Mouse (Mus musculus) spleen, adult 12 weeks (tissue): ENCODE results near the gene Txlng.
"Not testable (repeated sequence)": the region's sequence is repeated elsewhere in the genome, so short reads cannot be mapped to it uniquely, and the experiment has no call there.

Experiments
- DNase-seq: peaks from one replicate; pipeline ENCODE4 v3.0.0; 2022; ENCODE audit warnings: low spot score

The Txlng gene

DNA sequence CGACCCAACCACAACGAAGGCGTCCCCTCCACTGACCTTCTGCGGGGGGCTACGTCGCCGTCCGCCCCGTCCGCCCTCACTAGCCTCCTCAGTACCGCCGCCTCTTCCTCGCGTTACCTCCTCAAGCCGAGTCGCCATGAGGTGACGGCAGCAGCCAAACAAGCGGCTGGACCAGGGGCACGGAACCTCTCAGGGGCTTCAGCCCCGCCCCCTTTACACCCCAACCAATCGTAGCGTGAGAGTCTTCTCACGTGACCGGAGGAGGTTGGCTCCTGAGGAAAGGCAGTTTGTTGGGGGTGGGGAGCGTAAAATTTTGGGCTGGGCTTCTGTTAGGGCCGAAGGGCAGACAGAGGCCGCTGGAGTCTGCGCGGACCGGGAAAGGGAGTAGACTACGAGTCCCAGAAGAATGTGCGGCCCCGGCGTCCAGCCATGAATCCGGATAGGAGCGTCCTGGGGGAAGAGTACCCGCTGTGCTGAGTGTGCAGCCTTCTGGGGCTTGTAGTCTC, at the start of gene Txlng:
Gene Txlng (minus strand): TSS at position 252 of the 506 bp plus-strand sequence.
- peak; percentile 85 for DNase-seq

DNA sequence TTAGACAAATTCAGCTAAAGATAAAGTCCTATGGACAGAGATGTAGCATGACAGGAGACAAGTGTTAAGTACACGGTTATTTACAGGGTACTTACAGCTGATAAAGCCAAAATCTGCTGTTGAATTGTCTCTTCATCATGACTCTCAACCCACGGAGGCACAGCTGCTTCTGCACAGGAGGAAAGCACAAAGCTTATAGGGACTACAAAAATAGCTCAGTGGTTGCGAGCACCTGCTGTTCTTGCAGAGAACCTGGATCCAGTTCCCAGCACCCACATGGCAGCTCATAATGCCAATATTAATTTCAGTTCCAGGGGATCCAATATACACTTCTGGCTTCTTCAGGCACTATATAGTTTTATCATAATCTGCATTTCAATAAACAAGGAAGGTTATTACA, 49.0 kb upstream of the Txlng start:
- no peak for DNase-seq

DNA sequence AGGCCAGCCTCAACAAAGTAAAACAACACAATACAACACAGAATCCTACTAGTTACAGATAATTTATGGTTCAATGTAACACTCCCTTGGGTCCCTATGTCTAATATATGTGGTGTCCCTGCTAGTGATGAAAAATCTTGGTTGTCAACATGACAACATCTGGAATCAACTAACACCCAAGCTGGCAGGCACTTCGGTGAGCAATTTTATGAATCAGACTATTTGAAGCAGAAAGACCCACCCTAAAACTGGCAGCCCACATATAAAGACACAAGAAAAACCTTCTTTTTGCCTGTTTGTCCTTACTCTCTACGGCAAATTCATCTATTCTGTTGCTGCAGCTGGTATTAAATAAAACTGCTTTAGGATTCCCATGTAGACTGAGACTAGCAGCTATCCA, 44.5 kb upstream of the Txlng start:
- no peak for DNase-seq

DNA sequence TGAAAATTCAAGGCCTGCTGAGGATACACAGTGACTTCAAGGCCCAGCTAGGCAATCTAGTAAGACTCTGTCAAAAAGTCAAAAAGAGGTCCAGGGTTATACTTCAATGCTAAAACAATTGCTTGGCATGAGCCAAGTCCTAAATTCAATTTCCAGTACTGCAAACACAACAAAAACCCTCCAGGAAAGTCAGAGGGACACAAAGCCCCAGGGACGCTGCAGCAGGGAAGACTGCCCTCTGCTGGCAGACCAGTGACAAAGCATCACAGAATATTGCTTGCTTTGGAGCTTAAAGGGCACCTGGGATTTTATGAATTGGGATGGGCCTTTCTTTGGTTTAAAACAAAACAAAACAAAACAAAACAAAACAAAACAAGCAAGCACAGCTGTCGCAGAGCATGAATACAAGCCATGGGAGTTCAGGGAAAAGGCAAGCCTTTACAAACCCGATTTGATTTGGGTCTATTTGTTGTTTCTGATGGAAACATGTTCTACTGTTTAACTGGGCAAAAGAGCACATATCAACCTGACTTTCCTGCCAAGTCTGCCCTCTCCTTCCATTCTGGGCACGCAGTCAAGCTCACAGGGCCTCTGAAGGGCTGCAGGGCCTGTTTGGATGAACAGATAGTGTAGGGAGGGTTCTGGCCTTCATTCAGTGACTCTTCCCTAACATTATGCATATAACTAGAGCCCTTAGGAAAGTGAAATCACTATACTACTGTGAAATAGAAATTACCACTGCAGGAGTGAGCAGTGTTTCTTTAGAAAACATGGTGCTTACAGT, 42.7 kb upstream of the Txlng start:
- DNase-seq, result no peak

DNA sequence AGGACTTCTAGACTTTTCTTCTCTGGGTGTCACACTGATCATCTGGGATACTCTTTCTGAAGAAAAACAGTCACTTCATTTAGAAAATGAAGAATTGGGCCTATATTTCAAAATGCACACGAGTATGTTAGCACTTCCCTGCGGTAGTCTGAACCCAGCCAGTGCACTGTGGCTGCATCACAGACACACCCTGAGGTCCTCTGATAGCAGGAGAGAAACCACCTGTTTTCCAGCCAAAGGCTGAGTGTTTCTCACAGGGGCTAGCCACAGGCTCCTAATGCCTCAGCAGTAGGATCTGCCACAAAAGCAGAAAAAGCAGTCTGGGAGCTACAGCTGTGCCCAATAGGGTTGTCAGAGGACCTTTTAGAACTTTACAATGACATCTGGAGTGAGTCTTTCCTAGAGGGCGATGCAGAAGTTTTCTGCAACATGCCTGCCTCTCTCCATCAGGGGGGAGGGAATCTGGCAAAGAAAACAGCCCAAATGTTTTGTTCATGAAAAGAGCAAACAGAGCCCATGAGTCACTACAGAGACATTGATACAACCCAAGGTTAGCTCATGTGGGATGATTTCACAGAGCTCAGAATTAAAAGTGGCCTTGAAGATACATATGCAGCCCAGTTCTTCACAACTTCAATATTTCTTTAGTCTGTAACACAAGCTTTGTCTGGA, 39.2 kb upstream of the Txlng start:
- no peak for DNase-seq

DNA sequence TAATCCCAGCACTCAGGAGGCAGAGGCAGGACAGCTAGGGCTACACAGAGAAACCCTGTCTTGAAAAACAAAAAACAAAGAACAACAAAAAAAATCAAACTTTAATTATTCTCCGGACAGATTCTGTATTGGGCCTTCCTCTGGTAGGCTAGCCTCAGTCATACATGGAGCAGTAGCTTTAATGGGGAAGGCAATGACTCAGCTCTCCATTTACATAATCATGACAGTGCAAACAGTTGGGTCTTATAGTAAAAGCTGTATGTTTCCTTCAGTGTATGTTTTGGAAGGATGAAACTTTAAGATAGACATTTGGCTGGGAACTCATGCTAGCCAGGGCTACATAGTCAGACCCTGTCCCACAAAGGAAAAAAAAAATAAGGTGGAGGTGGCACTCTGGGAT, 19.4 kb upstream of the Txlng start:
- DNase-seq, result no peak

DNA sequence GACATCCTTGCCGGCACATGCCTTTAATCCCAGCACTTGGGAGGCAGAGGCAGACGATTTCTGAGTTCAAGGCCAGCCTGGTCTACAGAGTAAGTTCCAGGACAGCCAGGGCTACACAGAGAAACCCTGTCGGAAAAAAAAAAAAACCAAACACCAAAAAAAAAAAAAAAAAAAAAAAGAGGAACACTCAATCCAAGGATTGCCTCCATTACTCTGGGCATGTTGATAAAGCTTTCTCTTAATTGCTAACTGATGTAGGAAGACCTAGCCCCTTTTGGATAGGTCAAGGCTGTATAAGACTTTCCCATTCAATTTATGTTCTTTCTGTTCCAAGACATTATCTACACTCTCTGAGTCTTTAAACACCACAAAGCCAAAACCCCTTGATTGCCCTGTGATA, 16.3 kb upstream of the Txlng start:
- no peak for DNase-seq

DNA sequence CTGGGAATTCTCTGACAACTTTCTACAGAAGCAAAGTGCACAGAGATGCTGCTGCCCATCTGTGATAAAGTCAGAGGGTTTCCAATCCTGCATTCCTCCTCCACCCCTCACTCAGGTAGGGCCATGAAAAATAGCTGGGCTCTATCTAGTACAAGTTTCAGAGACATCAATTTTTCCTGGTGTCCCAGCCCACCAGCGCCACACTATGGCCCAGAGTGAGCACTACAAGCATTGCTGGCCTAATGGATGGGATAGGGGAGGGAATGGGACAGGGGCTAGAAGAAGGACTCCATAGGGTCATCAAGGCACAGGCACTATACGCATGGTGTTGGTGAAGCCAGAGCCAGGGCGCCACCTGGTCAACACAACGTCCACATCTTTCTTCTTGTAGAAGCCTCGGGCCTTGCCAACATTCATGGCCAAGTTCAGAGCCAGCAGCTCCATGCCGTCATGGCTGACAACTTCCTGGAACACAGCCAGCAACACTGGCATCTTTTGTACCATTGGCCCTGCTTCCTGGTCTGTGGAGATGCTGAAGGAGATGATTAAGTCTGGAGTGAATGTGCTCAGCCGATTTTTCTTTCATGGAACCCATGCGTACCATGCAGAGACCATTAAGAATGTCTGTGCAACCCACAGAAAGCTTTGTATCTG, 15.3 kb upstream of the Txlng start:
- DNase-seq, result no peak

DNA sequence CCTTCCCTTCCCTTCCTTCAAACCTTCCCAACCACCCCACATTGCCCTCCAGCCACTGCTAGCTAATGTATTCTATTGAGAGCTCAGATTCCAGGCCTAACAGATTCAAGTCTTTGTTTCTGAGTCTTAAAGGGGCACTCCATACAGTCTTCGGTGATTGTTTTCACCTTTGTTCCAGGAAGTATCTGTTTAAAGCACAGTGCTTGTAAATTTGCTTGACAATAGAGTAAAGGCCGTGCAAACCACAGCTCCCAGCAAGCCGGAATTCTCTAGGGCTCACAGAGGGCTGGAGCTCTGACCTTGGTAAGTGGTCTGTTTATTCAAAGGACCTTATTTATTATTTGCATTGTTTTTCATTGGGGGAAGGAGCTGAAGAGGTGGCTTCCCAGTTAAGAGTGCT, 2.8 kb upstream of the Txlng start:
- no peak for DNase-seq

DNA sequence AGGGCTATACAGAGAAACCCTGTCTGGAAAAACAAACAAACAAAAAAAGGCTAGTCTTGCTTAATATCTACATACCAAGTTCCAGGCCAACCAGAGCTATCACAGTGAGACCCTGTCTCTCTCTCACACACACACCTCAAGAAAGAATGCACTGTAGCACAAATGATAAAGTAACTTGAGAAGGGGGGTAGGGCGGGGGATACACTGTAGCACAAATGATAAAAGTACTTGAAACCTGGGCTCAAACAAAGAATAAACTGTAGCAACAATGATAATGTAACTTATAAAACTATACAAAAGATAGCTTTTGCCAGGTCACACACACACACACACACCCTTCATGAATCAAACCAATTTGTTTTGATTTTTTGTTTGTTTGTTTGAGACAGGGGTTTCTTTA, 2.3 kb upstream of the Txlng start:
- DNase-seq, result no peak

DNA sequence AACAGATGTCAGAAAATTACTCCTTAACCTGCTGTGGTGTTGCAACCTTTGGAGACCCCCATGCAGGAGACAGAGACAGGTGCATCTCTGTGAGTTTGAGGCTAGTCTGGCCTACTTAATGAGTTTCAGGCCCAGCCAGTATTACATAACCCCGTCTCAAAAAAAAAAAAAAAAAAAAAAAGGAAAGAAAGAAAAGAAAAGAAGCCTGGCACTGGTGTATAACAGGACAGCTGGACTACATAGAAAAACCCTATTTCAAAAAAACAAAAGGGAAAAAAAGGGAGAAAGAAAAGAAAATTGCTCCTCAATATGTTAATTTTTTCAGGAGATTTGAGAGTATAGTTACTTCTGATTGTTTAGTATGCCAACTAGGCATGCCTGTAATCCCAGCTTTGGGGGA, 1.8 kb upstream of the Txlng start:
- DNase-seq, result no peak

DNA sequence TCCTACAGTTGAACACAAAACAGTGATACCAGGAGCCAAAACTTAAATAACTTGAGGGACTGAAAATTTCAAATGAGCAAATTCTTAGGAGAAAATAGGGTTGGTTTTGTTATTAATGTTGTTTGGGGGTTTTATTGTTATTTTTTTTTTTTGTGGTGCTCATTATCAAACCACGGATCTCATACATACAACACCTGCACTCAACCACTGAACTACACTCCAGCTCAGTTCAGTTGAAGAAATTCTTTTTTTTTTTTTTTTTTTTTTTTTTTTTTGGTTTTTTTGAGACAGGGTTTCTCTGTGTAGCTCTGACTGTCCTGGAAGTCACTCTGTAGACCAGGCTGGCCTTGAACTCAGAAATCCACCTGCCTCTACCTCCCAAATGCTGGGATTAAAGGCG, 1.1 kb upstream of the Txlng start:
- DNase-seq, result not testable (repeated sequence)

DNA sequence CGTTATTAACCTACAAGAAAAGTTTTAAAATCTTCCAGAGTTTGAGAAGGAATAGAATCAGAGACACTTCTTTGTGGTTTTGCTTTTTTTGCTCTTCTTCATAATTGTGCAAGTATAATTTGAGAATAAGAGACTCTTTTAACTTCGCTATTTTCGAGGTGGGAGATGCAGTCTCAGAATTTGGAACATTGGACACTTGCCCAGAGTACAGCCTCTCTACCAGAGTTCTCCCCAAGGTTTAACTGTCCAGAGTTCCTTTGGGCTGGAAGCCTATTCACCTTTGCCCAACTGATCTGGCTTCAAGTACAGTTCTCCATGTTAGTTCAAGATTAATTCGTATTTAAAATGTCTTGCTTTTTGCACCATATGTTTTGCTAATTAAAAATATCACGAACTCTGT, 487 bp upstream of the Txlng start:
- DNase-seq, result no peak

DNA sequence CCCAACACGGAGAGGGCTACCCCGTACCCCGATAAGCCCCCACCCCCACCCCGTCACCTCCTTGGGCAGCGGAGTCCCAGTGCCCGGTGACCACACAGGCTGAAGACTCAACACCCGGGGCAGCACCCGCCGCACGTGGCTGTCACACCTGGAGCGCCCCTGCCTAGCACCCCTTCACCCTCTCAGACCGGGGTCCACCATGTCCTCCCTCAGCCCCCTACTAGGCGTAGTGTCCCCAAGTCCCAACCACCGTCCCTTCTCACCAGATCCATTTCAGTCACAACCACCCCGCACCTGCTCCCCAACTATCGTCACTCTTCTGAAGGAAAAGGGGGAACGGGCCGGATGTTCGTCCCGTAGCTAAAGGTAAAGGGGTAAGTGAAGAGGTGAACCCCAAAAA, 471 bp downstream of the Txlng start:
- no peak for DNase-seq

DNA sequence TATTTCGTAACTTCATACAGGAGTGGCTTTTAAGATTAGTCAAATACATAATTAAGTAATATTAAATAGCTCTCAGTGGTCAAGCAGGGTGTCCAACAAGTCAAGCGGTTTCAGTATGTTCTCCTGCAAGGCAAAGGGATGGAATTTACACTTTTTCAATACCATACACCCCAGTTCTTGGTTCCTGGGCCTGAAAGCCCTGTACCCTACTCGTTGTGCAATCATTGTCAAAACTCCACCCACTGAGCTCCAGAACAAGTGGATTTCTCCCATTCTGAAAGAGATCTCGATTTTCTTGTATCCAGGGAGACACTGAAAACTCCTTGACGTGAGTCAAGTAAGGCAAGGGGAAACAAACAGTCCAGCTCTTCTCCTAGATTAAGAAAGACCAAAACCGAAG, 1.2 kb downstream of the Txlng start:
- no peak for DNase-seq

DNA sequence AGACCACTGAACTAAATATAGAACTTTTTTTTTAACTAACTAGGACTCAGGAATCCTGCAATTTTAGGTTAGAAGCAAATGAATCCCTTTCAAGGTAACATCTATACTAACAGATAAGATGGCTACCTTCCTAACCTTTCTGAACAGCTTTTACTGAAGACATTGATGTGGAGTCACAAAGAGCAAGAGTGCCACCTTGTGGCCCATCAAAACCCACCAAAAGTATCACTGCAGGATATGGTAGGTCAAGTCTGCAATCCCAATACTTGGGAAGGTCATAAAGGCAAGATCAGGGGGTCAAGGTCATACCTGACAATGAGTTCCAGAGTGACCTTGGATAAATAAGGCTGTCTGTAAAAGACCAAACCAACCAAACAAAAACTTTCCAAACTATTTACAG, 28.9 kb downstream of the Txlng start:
- peak; percentile 11 for DNase-seq

DNA sequence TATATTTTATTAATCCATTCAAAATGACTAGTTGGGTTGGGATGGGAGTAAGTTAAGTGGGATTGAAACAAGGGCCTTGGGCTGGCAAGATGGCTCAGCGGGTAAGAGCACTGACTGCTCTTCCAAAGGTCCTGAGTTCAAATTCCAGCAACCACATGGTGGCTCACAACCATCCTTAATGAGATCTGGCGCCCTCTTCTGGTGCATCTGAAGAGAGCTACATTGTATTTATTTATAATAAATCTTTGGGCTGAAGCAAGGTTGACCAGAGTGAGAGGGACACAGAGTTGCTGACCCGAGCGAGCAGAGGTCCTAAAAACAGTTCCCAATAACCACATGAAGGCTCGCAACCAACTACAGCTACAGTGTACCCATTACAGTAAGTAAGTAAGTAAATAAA, 37.9 kb downstream of the Txlng start:
- not testable (repeated sequence) for DNase-seq

DNA sequence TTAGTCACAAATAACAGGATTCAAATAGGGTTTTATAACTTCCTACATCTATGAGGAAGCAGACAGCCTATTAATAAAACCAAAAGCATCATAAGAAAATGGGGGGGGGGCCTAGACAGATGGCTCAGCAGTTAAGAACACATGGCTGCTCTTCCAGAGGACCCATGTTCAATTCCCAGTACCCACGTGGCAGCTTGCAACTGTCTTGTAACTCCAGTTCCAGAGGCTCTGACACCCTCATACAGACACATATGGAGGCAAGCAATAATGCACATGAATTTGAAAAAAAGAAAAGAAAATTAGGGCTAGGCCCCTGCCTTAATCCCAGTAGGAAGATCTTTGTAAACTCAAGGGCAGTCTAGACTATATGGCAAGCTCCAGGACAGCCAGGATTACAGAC, 40.9 kb downstream of the Txlng start:
- DNase-seq, result no peak

DNA sequence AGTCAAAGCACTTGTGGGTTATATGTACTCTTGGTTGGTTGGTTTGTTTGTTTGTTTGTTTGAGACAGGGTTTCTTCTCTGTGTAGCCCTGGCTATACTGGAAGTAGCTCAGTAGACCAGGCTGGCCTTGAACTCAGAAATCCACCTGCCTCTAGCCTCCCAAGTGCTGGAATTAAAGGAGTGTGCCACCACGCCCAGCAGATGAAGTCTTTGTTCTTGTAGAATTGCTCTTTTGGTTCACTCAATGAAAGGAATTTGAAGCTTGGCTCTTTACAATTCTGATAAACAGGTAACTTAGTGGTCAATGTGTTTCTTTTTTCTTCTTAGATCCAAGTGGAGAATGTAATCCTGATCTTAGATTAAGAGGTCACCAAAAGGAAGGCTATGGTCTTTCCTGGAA, 58.5 kb downstream of the Txlng start:
- no peak for DNase-seq

DNA sequence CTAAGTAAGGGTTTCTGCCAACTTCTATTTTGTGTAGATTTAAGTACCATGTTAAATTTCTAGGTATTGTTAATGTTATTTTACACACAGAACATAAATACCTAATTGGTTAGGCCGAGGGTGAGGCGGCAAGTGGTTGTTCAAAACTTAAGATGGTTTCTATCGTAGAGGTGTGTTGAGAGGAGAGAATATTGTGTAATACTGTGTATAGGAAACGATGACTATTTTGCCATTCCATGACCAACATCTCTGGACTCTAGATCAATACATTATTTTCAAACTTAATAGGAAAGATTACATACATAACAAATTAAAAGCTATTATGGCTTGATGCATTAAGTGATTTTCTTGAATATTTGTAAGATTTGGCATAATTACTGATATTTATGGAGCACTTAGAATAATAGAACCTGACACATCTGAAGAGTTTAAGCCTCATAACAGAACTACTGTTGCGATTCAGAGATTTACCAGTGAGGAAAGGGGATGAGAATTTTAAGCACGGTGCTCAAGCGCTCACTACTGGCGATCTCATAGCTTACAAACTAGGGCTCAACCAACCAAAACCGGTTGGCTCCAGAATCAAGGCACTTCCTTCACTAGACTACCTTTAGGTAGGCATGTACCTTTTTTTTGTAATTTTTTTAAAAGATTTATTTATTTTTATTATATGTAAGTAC, 67.4 kb downstream of the Txlng start:
- no peak for DNase-seq

DNA sequence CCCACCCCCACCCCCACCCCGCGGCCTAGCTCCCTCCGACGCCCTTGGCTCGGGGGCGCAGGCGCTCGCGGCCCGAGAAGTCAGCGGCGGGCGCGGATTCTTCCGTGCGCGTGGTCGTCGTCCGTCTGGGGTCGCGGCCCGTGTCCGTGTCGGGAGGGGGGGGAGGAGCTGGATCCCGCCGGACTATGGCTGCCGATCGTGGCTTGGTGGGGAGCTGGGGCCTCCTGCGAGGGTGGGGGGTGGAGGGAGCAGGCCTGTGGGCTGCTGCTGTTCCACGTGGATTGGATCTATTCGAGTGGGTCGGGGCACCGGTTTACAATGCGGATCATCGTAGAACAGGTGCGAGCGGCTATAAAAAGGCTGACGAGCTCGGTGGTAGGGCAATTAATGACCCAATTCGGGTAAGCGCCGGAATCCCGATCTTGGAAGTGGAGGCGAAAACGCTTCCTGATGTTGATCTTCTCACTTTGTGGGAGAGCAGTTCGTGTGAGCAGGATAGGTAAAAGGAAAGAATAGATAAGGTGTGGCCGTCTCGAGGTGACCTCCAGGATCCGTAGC, 68.2 kb downstream of the Txlng start:
- no peak for DNase-seq
